Mouse (Mus musculus): Measurements from ENCODE around the gene Tle4. TPM values are rescaled to one million over a fixed set of nuclear protein-coding genes. Genes with fewer than 3 reads are reported as not detected.

The Tle4 gene
- total and polyA plus RNA-seq, 3 experiments, result 5.8 to 10.3 (median 8.5) TPM

GRCm38 (mm10) chr19:14600841-14601240 is 3.0 kb upstream of the Tle4 start:
- no peak for TF ChIP-seq POLR2A (IDR thresholded peaks at IDR 0.05; ENCODE audit: insufficient read depth, low read depth, low read length)
- TF ChIP-seq EP300 (IDR thresholded peaks at IDR 0.05; ENCODE audit: insufficient read depth, low read depth, low read length), result no peak
- no peak for TF ChIP-seq CTCF (IDR thresholded peaks at IDR 0.05)
- Histone ChIP-seq H3K9ac (ENCODE audit: low read depth, low read length) (no peak overlapping the region), H3K27me3 (ENCODE audit: control insufficient read depth, insufficient read depth, low read length) (no peaks in the 10 kb centered on the region), H3K4me3 (no peak overlapping the region), H3K27ac (no peak overlapping the region), H3K79me2 (replicated peaks; ENCODE audit: control insufficient read depth, insufficient read depth, low read length) (no peaks in the 10 kb centered on the region), H3K4me1 (ENCODE audit: control insufficient read depth, insufficient read depth, low read length) (peaks cover 2% of the 10 kb centered on the region), H3K36me3 (ENCODE audit: control insufficient read depth, insufficient read depth, low read length) (no peaks in the 10 kb centered on the region)
- WGBS, result 88% methylated on average over 1 of the region's 1 CpGs
- intact Hi-C loops (cut with DNase I), result no loop called here
- no peak for DNase-seq

GRCm38 (mm10) chr19:14600354-14600753 is 2.5 kb upstream of the Tle4 start:
- H3K27me3 ChIP-seq (ENCODE audit: control insufficient read depth, insufficient read depth, low read length), result no peaks in the 10 kb centered on the region
- peaks cover 3% of the 10 kb centered on the region for H3K36me3 ChIP-seq (ENCODE audit: control insufficient read depth, insufficient read depth, low read length)
- H3K79me2 ChIP-seq (replicated peaks; ENCODE audit: control insufficient read depth, insufficient read depth, low read length), result no peaks in the 10 kb centered on the region
- TF ChIP-seq CTCF (IDR thresholded peaks at IDR 0.05), result no peak
- H3K9ac ChIP-seq (ENCODE audit: low read depth, low read length), result no peak overlapping the region
- intact Hi-C loops (cut with DNase I), result no loop called here
- WGBS, result 86% methylated on average over 3 of the region's 3 CpGs
- no peak for DNase-seq
- H3K27ac ChIP-seq, result no peak overlapping the region
- no peak overlapping the region for H3K4me3 ChIP-seq
- peaks cover 2% of the 10 kb centered on the region for H3K4me1 ChIP-seq (ENCODE audit: control insufficient read depth, insufficient read depth, low read length)

- Histone ChIP-seq H3K27ac (no peak overlapping the region), H3K79me2 (replicated peaks; ENCODE audit: control insufficient read depth, insufficient read depth, low read length) (no peaks in the 10 kb centered on the region), H3K4me3 (no peak overlapping the region), H3K27me3 (ENCODE audit: control insufficient read depth, insufficient read depth, low read length) (no peaks in the 10 kb centered on the region), H3K4me1 (ENCODE audit: control insufficient read depth, insufficient read depth, low read length) (peaks cover 3% of the 10 kb centered on the region), H3K36me3 (ENCODE audit: control insufficient read depth, insufficient read depth, low read length) (peaks cover 6% of the 10 kb centered on the region), H3K9ac (ENCODE audit: low read depth, low read length) (no peak overlapping the region)
- WGBS, result 64% methylated on average over 8 of the region's 8 CpGs
- intact Hi-C loops (cut with DNase I), result loop anchor here (5.0 to 10.0 kb wide), 3 partner anchors 93 to 1805 kb away; partner anchors contain the start of genes Lpxn and Zfp91
- no peak for DNase-seq
- TF ChIP-seq CTCF (IDR thresholded peaks at IDR 0.05), result no peak
- TF ChIP-seq POLR2A (IDR thresholded peaks at IDR 0.05; ENCODE audit: insufficient read depth, low read depth, low read length), result no peak
- no peak for TF ChIP-seq EP300 (IDR thresholded peaks at IDR 0.05; ENCODE audit: insufficient read depth, low read depth, low read length)
Measured at GRCm38 (mm10) chr19:14599851-14600251, 2.0 kb upstream of the Tle4 start.

- Histone ChIP-seq H3K36me3 (ENCODE audit: control insufficient read depth, insufficient read depth, low read length) (peaks cover 11% of the 10 kb centered on the region), H3K4me1 (ENCODE audit: control insufficient read depth, insufficient read depth, low read length) (peaks cover 3% of the 10 kb centered on the region), H3K27ac (peak overlapping the region; percentile 85), H3K9ac (ENCODE audit: low read depth, low read length) (peak overlapping the region; percentile 67), H3K27me3 (ENCODE audit: control insufficient read depth, insufficient read depth, low read length) (no peaks in the 10 kb centered on the region), H3K4me3 (peak overlapping the region; percentile 92), H3K79me2 (replicated peaks; ENCODE audit: control insufficient read depth, insufficient read depth, low read length) (no peaks in the 10 kb centered on the region)
- TF ChIP-seq EP300 (IDR thresholded peaks at IDR 0.05; ENCODE audit: insufficient read depth, low read depth, low read length) (no peak), POLR2A (IDR thresholded peaks at IDR 0.05; ENCODE audit: insufficient read depth, low read depth, low read length) (no peak)
- WGBS, result 4% methylated on average over 46 of the region's 46 CpGs
- intact Hi-C loops (cut with DNase I), result loop anchor here (5.0 to 10.0 kb wide), 3 partner anchors 91 to 1804 kb away; partner anchors contain the start of genes Lpxn and Zfp91
- no peak for DNase-seq
Measured at GRCm38 (mm10) chr19:14598690-14599288, 938 bp upstream of the Tle4 start.

- peaks cover 3% of the 10 kb centered on the region for H3K4me1 ChIP-seq (ENCODE audit: control insufficient read depth, insufficient read depth, low read length)
- under 1% methylated on average over 118 of the region's 120 CpGs for WGBS
- intact Hi-C loops (cut with DNase I), result loop anchor here (5.0 to 10.0 kb wide), 3 partner anchors 90 to 1802 kb away; partner anchors contain the start of genes Lpxn and Zfp91
- no peaks in the 10 kb centered on the region for H3K27me3 ChIP-seq (ENCODE audit: control insufficient read depth, insufficient read depth, low read length)
- peak; percentile 71 to 77 for DNase-seq
- H3K9ac ChIP-seq (ENCODE audit: low read depth, low read length), result peak overlapping the region; percentile 91
- no peak for TF ChIP-seq POLR2A (IDR thresholded peaks at IDR 0.05; ENCODE audit: insufficient read depth, low read depth, low read length)
- TF ChIP-seq CTCF (IDR thresholded peaks at IDR 0.05), result no peak
- TF ChIP-seq EP300 (IDR thresholded peaks at IDR 0.05; ENCODE audit: insufficient read depth, low read depth, low read length), result no peak
- peak overlapping the region; percentile 89 for H3K27ac ChIP-seq
- no peaks in the 10 kb centered on the region for H3K79me2 ChIP-seq (replicated peaks; ENCODE audit: control insufficient read depth, insufficient read depth, low read length)
- peaks cover 15% of the 10 kb centered on the region for H3K36me3 ChIP-seq (ENCODE audit: control insufficient read depth, insufficient read depth, low read length)
- H3K4me3 ChIP-seq, result peak overlapping the region; percentile 78
Measured at GRCm38 (mm10) chr19:14596941-14597916, 622 bp downstream of the Tle4 start.

All from heart, adult 2 months (tissue).